Mouse (Mus musculus): ENCODE measurements at regions not wholly inside any gene's neighbourhood (a gene's known extent, or its start where the extent isn't known, plus 50 kb on each side); places are given as distances from the start of the nearest gene placed in this dataset.
A peak's percentile ranks its signal among the peaks of the same experiment; 100 is the strongest.
"Not testable (repeated sequence)": the region's sequence is repeated elsewhere in the genome, so short reads cannot be mapped to it uniquely, and the experiment has no call there.

- H3K27me3 ChIP-seq; H3K4me3 ChIP-seq (replicated peaks); H3K9me3 ChIP-seq (replicated peaks); H3K4me2 ChIP-seq (replicated peaks); ATAC-seq (ENCODE audit: insufficient number of reproducible peaks, low FRiP score, low TSS enrichment, low read depth); H3K9ac ChIP-seq; H3K4me1 ChIP-seq; H3K27ac ChIP-seq (replicated peaks); H3K36me3 ChIP-seq: not testable (repeated sequence)
- WGBS = 98% methylated on average over 2 of the region's 2 CpGs
Measured at GRCm38 (mm10) chr4:9724801-9725200, 1149.5 kb upstream of the 2610301B20Rik start.

- no peak overlapping the region for H3K9ac ChIP-seq
- H3K4me2 ChIP-seq (replicated peaks) = no peak overlapping the region
- no peaks in the 10 kb centered on the region for H3K4me1 ChIP-seq
- H3K4me3 ChIP-seq (replicated peaks) = no peak overlapping the region
- no peak for ATAC-seq (ENCODE audit: insufficient number of reproducible peaks, low FRiP score, low TSS enrichment, low read depth)
- H3K9me3 ChIP-seq (replicated peaks) = no peaks in the 10 kb centered on the region
- H3K27me3 ChIP-seq = no peaks in the 10 kb centered on the region
- no peaks in the 10 kb centered on the region for H3K36me3 ChIP-seq
- 82% methylated on average over 4 of the region's 4 CpGs for WGBS
- H3K27ac ChIP-seq (replicated peaks) = no peak overlapping the region
Measured at GRCm38 (mm10) chr4:9737691-9738090, 1136.6 kb upstream of the 2610301B20Rik start.

GRCm38 (mm10) chr4:9747411-9747938 is 1126.8 kb upstream of the 2610301B20Rik start:
- Histone ChIP-seq H3K27ac (replicated peaks) (no peak overlapping the region), H3K4me1 (no peaks in the 10 kb centered on the region), H3K9ac (no peak overlapping the region), H3K4me3 (replicated peaks) (no peak overlapping the region), H3K36me3 (no peaks in the 10 kb centered on the region), H3K9me3 (replicated peaks) (no peaks in the 10 kb centered on the region), H3K27me3 (no peaks in the 10 kb centered on the region), H3K4me2 (replicated peaks) (no peak overlapping the region)
- ATAC-seq (ENCODE audit: insufficient number of reproducible peaks, low FRiP score, low TSS enrichment, low read depth) = no peak
- 82% methylated on average over 6 of the region's 6 CpGs for WGBS

- no peaks in the 10 kb centered on the region for H3K4me1 ChIP-seq
- no peak for ATAC-seq (ENCODE audit: insufficient number of reproducible peaks, low FRiP score, low TSS enrichment, low read depth)
- 73% methylated on average over 2 of the region's 2 CpGs for WGBS
Measured at GRCm38 (mm10) chr4:9748110-9748509, 1126.2 kb upstream of the 2610301B20Rik start.

GRCm38 (mm10) chr4:9749877-9750276 is 1124.4 kb upstream of the 2610301B20Rik start:
- H3K36me3 ChIP-seq = no peaks in the 10 kb centered on the region
- H3K4me3 ChIP-seq (replicated peaks) = no peak overlapping the region
- no peaks in the 10 kb centered on the region for H3K9me3 ChIP-seq (replicated peaks)
- no peaks in the 10 kb centered on the region for H3K27me3 ChIP-seq
- no peak overlapping the region for H3K9ac ChIP-seq
- no peak overlapping the region for H3K27ac ChIP-seq (replicated peaks)
- 94% methylated on average over 3 of the region's 3 CpGs for WGBS
- no peak for ATAC-seq (ENCODE audit: insufficient number of reproducible peaks, low FRiP score, low TSS enrichment, low read depth)
- no peak overlapping the region for H3K4me2 ChIP-seq (replicated peaks)
- H3K4me1 ChIP-seq = no peaks in the 10 kb centered on the region

More at GRCm38 (mm10) chr4:9748110-9748509, 1126.2 kb upstream of the 2610301B20Rik start:
- Histone ChIP-seq H3K4me3 (replicated peaks) (no peak overlapping the region), H3K27ac (replicated peaks) (no peak overlapping the region), H3K9me3 (replicated peaks) (no peaks in the 10 kb centered on the region), H3K27me3 (no peaks in the 10 kb centered on the region), H3K9ac (no peak overlapping the region), H3K36me3 (no peaks in the 10 kb centered on the region), H3K4me2 (replicated peaks) (no peak overlapping the region)

- Histone ChIP-seq H3K4me1 (no peaks in the 10 kb centered on the region), H3K27ac (replicated peaks) (no peak overlapping the region), H3K27me3 (no peaks in the 10 kb centered on the region), H3K4me3 (replicated peaks) (no peak overlapping the region), H3K9ac (no peak overlapping the region), H3K4me2 (replicated peaks) (no peak overlapping the region), H3K9me3 (replicated peaks) (no peaks in the 10 kb centered on the region), H3K36me3 (no peaks in the 10 kb centered on the region)
- no peak for ATAC-seq (ENCODE audit: insufficient number of reproducible peaks, low FRiP score, low TSS enrichment, low read depth)
- WGBS = 65% methylated on average over 4 of the region's 4 CpGs
Measured at GRCm38 (mm10) chr4:9750404-9750803, 1123.9 kb upstream of the 2610301B20Rik start.

- WGBS = 43% methylated on average over 1 of the region's 1 CpGs
- no peak for ATAC-seq (ENCODE audit: insufficient number of reproducible peaks, low FRiP score, low TSS enrichment, low read depth)
- no peak overlapping the region for H3K4me3 ChIP-seq (replicated peaks)
Measured at GRCm38 (mm10) chr4:9763321-9763720, 1111.0 kb upstream of the 2610301B20Rik start.

GRCm38 (mm10) chr4:9769633-9770205 is 1104.6 kb upstream of the 2610301B20Rik start:
- 53% methylated on average over 9 of the region's 9 CpGs for WGBS
- H3K27ac ChIP-seq (replicated peaks) = no peak overlapping the region
- H3K36me3 ChIP-seq = no peaks in the 10 kb centered on the region
- H3K27me3 ChIP-seq = no peaks in the 10 kb centered on the region
- peak overlapping the region; percentile 89 for H3K4me2 ChIP-seq (replicated peaks)
- H3K4me1 ChIP-seq = no peaks in the 10 kb centered on the region
- peak overlapping the region; percentile 63 for H3K4me3 ChIP-seq (replicated peaks)
- no peak overlapping the region for H3K9ac ChIP-seq
- H3K9me3 ChIP-seq (replicated peaks) = no peaks in the 10 kb centered on the region
- no peak for ATAC-seq (ENCODE audit: insufficient number of reproducible peaks, low FRiP score, low TSS enrichment, low read depth)

More at GRCm38 (mm10) chr4:9763321-9763720, 1111.0 kb upstream of the 2610301B20Rik start:
- Histone ChIP-seq H3K27ac (replicated peaks) (no peak overlapping the region), H3K9me3 (replicated peaks) (no peaks in the 10 kb centered on the region), H3K36me3 (no peaks in the 10 kb centered on the region), H3K27me3 (no peaks in the 10 kb centered on the region), H3K4me1 (no peaks in the 10 kb centered on the region), H3K4me2 (replicated peaks) (no peak overlapping the region), H3K9ac (no peak overlapping the region)

GRCm38 (mm10) chr4:9770372-9771102 is 1103.8 kb upstream of the 2610301B20Rik start:
- Histone ChIP-seq H3K4me2 (replicated peaks) (peak overlapping the region; percentile 89), H3K4me3 (replicated peaks) (peak overlapping the region; percentile 63), H3K36me3 (no peaks in the 10 kb centered on the region), H3K27ac (replicated peaks) (peak overlapping the region; percentile 80), H3K27me3 (no peaks in the 10 kb centered on the region), H3K9ac (peak overlapping the region; percentile 44), H3K4me1 (no peaks in the 10 kb centered on the region), H3K9me3 (replicated peaks) (no peaks in the 10 kb centered on the region)
- peak; percentile 83 for ATAC-seq (ENCODE audit: insufficient number of reproducible peaks, low FRiP score, low TSS enrichment, low read depth)
- WGBS = 1% methylated on average over 38 of the region's 38 CpGs

- Histone ChIP-seq H3K4me2 (replicated peaks) (peak overlapping the region; percentile 89), H3K4me1 (no peaks in the 10 kb centered on the region), H3K9ac (peak overlapping the region; percentile 44), H3K4me3 (replicated peaks) (peak overlapping the region; percentile 63), H3K9me3 (replicated peaks) (no peaks in the 10 kb centered on the region), H3K36me3 (no peaks in the 10 kb centered on the region), H3K27me3 (no peaks in the 10 kb centered on the region), H3K27ac (replicated peaks) (peak overlapping the region; percentile 80)
- WGBS = 0% methylated on average over 5 of the region's 5 CpGs
- ATAC-seq (ENCODE audit: insufficient number of reproducible peaks, low FRiP score, low TSS enrichment, low read depth) = peak; percentile 79; the same call in 1 of the 2 replicates
Measured at GRCm38 (mm10) chr4:9771103-9771474, 1103.2 kb upstream of the 2610301B20Rik start.

- Histone ChIP-seq H3K27me3 (no peaks in the 10 kb centered on the region), H3K27ac (replicated peaks) (no peak overlapping the region), H3K4me1 (no peaks in the 10 kb centered on the region), H3K9ac (no peak overlapping the region), H3K9me3 (replicated peaks) (no peaks in the 10 kb centered on the region), H3K36me3 (no peaks in the 10 kb centered on the region), H3K4me2 (replicated peaks) (no peak overlapping the region), H3K4me3 (replicated peaks) (no peak overlapping the region)
- no peak for ATAC-seq (ENCODE audit: insufficient number of reproducible peaks, low FRiP score, low TSS enrichment, low read depth)
- WGBS = 87% methylated on average over 8 of the region's 8 CpGs
Measured at GRCm38 (mm10) chr4:9778391-9778790, 1095.9 kb upstream of the 2610301B20Rik start.

All from embryonic facial prominence, embryonic 15.5 days (tissue).